Mouse (Mus musculus) CH12.LX (cell line): ENCODE measurements around the gene Spag5.

ENCODE experiments used
- CHD1 ChIP-seq: IDR thresholded peaks from 2 replicates; pipeline ENCODE4 v1.6.1; 2012; ENCODE audit warnings: low read depth, low read length, improper control_type of control experiment, inconsistent platforms
- CTCF ChIP-seq, 2 experiments: IDR thresholded peaks in 1 of 2; conservative IDR thresholded peaks in 1 of 2; 2 replicates each; pipeline ENCODE4 v1.5.1; 2011 to 2012; ENCODE audit warnings: low read depth in 2 of 2, low read length in 2 of 2, improper control_type of control experiment in 1 of 2, inconsistent platforms in 1 of 2, mild to moderate bottlenecking in 1 of 2, moderate library complexity in 1 of 2
- E2F4 ChIP-seq: IDR thresholded peaks from 2 replicates; pipeline ENCODE4 v1.6.1; 2011; ENCODE audit warnings: low read depth, low read length, improper control_type of control experiment; ENCODE audit not compliant: insufficient replicate concordance
- ELF1 ChIP-seq: IDR thresholded peaks from 2 replicates; pipeline ENCODE4 v1.6.1; 2014; ENCODE audit warnings: low read depth, mild to moderate bottlenecking, inconsistent platforms, low read length, improper control_type of control experiment
- EP300 ChIP-seq: IDR thresholded peaks from 2 replicates; pipeline ENCODE4 v1.6.1; 2011; ENCODE audit warnings: low read length, improper control_type of control experiment
- MAFK ChIP-seq: IDR thresholded peaks from 2 replicates; pipeline ENCODE4 v1.6.1; 2011; ENCODE audit warnings: low read length, improper control_type of control experiment; ENCODE audit not compliant: insufficient replicate concordance
- MXI1 ChIP-seq: IDR thresholded peaks from 2 replicates; pipeline ENCODE4 v1.6.1; 2011; ENCODE audit warnings: mild to moderate bottlenecking, low read depth, low read length, improper control_type of control experiment
- RAD21 ChIP-seq: IDR thresholded peaks from 2 replicates; pipeline ENCODE4 v1.6.1; 2011; ENCODE audit warnings: low read depth, mild to moderate bottlenecking, low read length, improper control_type of control experiment, moderate library complexity
- TCF12 ChIP-seq: IDR thresholded peaks from 2 replicates; pipeline ENCODE4 v1.6.1; 2014; ENCODE audit warnings: low read depth, mild to moderate bottlenecking, inconsistent platforms, low read length, improper control_type of control experiment
- USF1 ChIP-seq: IDR thresholded peaks from 2 replicates; pipeline ENCODE4 v1.6.1; 2014; ENCODE audit warnings: low read depth, mild to moderate bottlenecking, inconsistent platforms, low read length, improper control_type of control experiment

DNA sequence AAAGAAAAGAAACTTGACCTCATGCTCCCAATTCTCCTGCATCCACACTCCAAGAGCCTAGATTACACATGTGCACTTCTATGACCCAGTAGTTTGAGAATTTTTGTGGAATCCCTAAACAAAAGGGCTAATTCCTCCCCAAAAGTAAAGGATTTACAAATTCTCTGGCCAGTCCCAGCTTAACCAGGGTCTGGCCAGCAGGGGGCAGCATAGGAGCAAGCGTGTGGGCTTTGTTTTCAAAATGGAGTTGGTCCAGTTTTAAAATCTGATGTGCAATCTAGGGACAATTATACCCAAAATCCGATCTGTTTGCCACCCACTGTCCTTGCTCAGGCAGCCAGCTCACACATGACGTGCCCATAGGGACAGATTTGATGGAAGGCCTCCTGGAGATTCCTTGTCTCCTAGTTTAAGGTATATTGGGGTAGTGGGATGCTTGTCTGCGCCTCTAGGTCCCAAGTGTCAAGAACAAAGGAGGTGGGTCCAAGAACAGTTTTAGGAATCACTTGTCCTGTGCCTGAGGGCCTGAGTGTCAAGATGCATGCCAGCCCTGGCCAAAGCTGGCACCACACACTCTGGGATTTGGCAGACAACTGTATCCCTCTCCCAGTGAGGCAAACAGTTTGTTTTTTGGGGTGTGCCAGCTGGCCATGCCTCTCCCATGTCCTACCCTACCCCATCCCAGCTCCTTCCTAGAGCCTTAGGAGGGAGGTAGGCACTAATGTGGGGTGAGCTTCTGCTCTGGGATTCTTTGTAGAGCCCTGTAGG is 54.3 kb downstream of the Spag5 start:
- TF ChIP-seq RAD21 (peak; percentile 83), CTCF (conservative IDR thresholded peaks at IDR 0.05 in 1 of 2, IDR thresholded peaks at IDR 0.05 in 1 of 2; ENCODE audit: low read depth in 2 of 2, low read length in 2 of 2) (peak; percentile 80 to 95), MXI1 (no peak), USF1 (no peak), MAFK (no peak), ELF1 (no peak), E2F4 (no peak), EP300 (no peak), TCF12 (no peak), CHD1 (no peak)
